Mouse (Mus musculus): Measurements from ENCODE around the gene Cipc. TPM values are rescaled to one million over a fixed set of nuclear protein-coding genes. Genes with fewer than 3 reads are reported as not detected.

Gene Cipc
- total RNA-seq, 2 experiments from 2014 or later, result 9.2 to 16.4 TPM

DNA sequence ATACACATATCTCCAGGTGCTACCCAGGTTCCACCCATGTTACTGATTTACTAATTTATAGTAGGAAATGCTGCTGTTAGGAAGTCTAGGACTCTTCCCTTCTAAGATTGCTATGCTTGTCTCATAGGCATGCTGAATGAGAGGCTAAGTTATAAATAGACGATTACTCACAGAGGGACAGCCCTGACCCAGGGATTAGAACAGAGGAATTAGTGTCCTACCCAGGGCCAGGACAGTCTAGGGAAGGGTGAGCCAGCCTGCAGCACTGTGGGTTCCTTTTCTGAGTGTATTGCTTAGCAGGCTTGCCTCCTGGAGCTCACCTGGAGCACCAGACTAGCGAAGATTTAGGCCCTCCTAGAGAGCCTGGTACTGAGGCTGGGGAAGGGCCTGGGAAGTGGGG lies 9.1 kb downstream of the Cipc start:
- no peak for ATAC-seq (replicated peaks; ENCODE audit: low FRiP score, poor library complexity, severe bottlenecking)

DNA sequence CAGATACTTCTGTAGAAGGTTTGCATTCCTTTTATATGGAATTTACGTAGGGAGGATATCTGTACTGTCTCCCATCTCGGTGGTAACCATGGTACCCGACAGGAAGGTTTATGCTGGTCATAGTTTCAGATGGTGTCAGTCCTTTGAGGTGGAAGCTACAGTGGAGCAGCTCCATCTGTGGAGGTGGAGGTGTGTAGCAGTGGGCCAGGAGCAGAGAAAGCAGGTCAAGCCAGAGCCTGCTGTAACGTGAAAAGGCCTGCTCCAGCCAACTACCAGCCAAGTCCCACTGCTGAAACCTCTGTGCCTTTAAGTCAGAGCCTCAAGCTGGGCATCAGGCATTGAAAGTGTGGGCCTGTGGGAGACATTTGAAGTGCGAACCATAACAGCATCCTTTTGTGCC lies 11.7 kb downstream of the Cipc start:
- ATAC-seq (replicated peaks; ENCODE audit: low FRiP score, poor library complexity, severe bottlenecking), result no peak

GRCm38 (mm10) chr12:86959661-86960060 lies 12.8 kb downstream of the Cipc start:
- no peak for ATAC-seq (replicated peaks; ENCODE audit: low FRiP score, poor library complexity, severe bottlenecking)

- ATAC-seq (replicated peaks; ENCODE audit: low FRiP score, poor library complexity, severe bottlenecking), result no peak
Observed at GRCm38 (mm10) chr12:86960138-86960537, 13.3 kb downstream of the Cipc start.

DNA sequence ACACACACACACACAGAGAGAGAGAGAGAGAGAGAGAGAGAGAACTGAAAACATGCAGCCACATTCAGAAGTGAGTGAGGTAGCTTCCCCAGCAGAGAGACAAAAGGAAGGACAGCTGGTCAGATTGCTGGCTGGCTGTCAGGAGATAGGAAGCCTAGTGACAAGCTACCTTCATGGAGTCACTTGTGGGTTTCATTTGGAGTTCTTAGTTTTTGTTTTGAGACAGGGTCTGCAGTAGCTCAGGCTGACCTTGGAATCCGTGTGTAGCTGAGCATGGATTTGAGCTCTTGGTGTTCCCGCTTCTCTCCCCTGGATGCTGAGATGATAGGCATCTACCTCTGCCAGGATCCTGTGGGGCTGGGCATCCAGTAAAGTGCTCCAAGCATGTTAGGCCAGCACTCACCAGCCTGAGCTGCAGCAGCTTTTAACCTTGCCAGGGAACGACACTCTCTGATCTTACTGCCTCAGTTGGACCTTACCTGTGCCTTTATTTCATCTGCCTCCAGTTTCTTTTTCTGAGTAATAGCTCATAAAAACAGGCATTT lies 14.0 kb downstream of the Cipc start:
- no peak for ATAC-seq (replicated peaks; ENCODE audit: low FRiP score, poor library complexity, severe bottlenecking)

GRCm38 (mm10) chr12:86961589-86962344 lies 14.9 kb downstream of the Cipc start:
- no peak for ATAC-seq (replicated peaks; ENCODE audit: low FRiP score, poor library complexity, severe bottlenecking)

GRCm38 (mm10) chr12:86964278-86965057 lies 17.6 kb downstream of the Cipc start:
- no peak for ATAC-seq (replicated peaks; ENCODE audit: low FRiP score, poor library complexity, severe bottlenecking)

GRCm38 (mm10) chr12:86965237-86965799 lies 18.5 kb downstream of the Cipc start:
- no peak for ATAC-seq (replicated peaks; ENCODE audit: low FRiP score, poor library complexity, severe bottlenecking)

- peak; percentile 41 for ATAC-seq (replicated peaks; ENCODE audit: low FRiP score, poor library complexity, severe bottlenecking)
Observed at GRCm38 (mm10) chr12:86968468-86969219, 21.8 kb downstream of the Cipc start.

- no peak for ATAC-seq (replicated peaks; ENCODE audit: low FRiP score, poor library complexity, severe bottlenecking)
Observed at GRCm38 (mm10) chr12:86969220-86969601, 22.4 kb downstream of the Cipc start.

GRCm38 (mm10) chr12:86971089-86971488 lies 24.2 kb downstream of the Cipc start:
- ATAC-seq (replicated peaks; ENCODE audit: low FRiP score, poor library complexity, severe bottlenecking), result no peak

- ATAC-seq (replicated peaks; ENCODE audit: low FRiP score, poor library complexity, severe bottlenecking), result no peak
Observed at GRCm38 (mm10) chr12:86973216-86973615, 26.4 kb downstream of the Cipc start.

- no peak for ATAC-seq (replicated peaks; ENCODE audit: low FRiP score, poor library complexity, severe bottlenecking)
Observed at GRCm38 (mm10) chr12:86973706-86974105, 26.9 kb downstream of the Cipc start.

GRCm38 (mm10) chr12:86974387-86975288 lies 27.8 kb downstream of the Cipc start:
- ATAC-seq (replicated peaks; ENCODE audit: low FRiP score, poor library complexity, severe bottlenecking), result peak; percentile 50; the same call in 1 of the 2 replicates

GRCm38 (mm10) chr12:86975761-86976160 lies 28.9 kb downstream of the Cipc start:
- no peak for ATAC-seq (replicated peaks; ENCODE audit: low FRiP score, poor library complexity, severe bottlenecking)

DNA sequence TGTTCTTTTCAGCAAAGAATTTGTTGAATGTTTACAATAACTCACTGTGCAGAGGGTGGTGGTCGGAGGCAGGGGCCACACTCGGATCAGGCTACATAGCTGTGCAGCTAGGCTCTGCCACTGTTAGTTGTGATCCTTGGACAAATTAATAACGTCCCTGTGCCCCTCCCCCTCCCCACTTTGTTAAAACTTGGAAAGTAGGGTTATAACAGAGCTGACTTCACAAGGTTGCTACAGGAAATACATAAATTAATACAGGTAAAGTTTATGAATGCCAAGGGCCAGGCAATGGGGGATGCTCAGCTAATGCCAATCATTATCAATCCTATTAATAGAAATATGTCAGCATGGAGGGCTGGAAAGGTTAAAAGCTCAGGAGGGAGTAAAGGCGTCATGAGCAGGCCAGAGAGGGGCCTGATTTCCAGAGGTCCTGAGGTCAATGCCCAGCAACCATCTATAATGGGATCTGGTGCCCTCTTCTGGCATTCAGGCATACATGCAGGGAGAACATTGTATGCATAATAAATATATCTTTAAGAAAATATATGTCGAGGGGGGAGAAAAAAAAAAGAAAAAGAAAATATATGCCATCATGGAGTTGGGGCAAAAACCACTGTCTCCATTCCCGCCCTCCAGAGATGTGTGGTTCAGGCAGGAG lies 29.8 kb downstream of the Cipc start:
- ATAC-seq (replicated peaks; ENCODE audit: low FRiP score, poor library complexity, severe bottlenecking), result no peak

- no peak for ATAC-seq (replicated peaks; ENCODE audit: low FRiP score, poor library complexity, severe bottlenecking)
Observed at GRCm38 (mm10) chr12:86977833-86978232, 31.0 kb downstream of the Cipc start.

DNA sequence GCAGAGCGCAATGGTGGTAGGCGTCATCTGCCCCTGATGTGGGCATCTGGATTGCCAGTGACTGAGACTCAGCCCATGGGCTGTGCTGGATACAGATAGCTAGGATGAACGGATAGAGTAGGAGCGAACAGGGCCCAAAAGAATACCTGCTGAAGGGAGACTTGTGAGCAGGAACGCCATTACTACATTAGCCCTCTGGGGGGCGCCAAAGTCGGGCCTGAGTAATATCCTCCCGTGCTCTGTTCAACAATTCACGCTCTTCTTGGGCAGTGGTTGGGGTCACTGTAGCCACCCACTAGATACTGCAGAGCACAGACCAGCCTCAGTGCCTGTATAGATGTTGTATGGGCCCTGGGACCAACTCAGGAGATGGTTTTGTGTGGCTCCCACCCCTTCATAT lies 34.3 kb downstream of the Cipc start:
- ATAC-seq (replicated peaks; ENCODE audit: low FRiP score, poor library complexity, severe bottlenecking), result no peak
